Mouse (Mus musculus) midbrain, embryonic 15.5 days (tissue): ENCODE measurements at regions not wholly inside any gene's neighbourhood (a gene's known extent, or its start where the extent isn't known, plus 50 kb on each side); places are given as distances from the start of the nearest gene placed in this dataset.

Source experiments
- ATAC-seq: fragments of 200-750 bp; cut with Nextera tagmentation; replicated peaks from 2 replicates; pipeline ENCODE4 v1.8.0; 2017; ENCODE audit warnings: moderate TSS enrichment
- H3K27ac ChIP-seq: fragments of 300-500 bp; sonication (generic); 2 replicates; pipeline ENCODE4 v1.5.1; 2015; ENCODE audit warnings: mild to moderate bottlenecking, inconsistent platforms
- H3K27me3 ChIP-seq: fragments of 300-500 bp; sonication (generic); replicated peaks from 2 replicates; pipeline ENCODE4 v1.6.1; 2015; ENCODE audit warnings: inconsistent platforms
- H3K36me3 ChIP-seq: fragments of 300-500 bp; sonication (generic); replicated peaks from 2 replicates; pipeline ENCODE4 v1.6.1; 2015; ENCODE audit warnings: inconsistent platforms
- H3K4me1 ChIP-seq: fragments of 300-500 bp; sonication (generic); 2 replicates; pipeline ENCODE4 v1.6.1; 2015; ENCODE audit warnings: inconsistent platforms
- H3K4me2 ChIP-seq: fragments of 300-500 bp; sonication (generic); 2 replicates; pipeline ENCODE4 v1.6.1; 2015; ENCODE audit warnings: inconsistent platforms, mild to moderate bottlenecking, moderate library complexity
- H3K4me3 ChIP-seq: fragments of 300-500 bp; sonication (generic); 2 replicates; pipeline ENCODE4 v1.5.1; 2015; ENCODE audit warnings: mild to moderate bottlenecking, inconsistent platforms
- H3K9ac ChIP-seq: fragments of 300-500 bp; sonication (generic); 2 replicates; pipeline ENCODE4 v1.6.1; 2015; ENCODE audit warnings: mild to moderate bottlenecking, inconsistent platforms
- H3K9me3 ChIP-seq: fragments of 300-500 bp; sonication (generic); 2 replicates; pipeline ENCODE4 v1.6.1; 2016; ENCODE audit warnings: inconsistent platforms
- WGBS: fragments of 180-500 bp; shearing (Covaris S2); methylation state at CpG from one replicate; pipeline ENCODE4 v1.1.7; 2015; ENCODE audit warnings: mixed read lengths; 5-methylcytosine and 5-hydroxymethylcytosine counted together

DNA sequence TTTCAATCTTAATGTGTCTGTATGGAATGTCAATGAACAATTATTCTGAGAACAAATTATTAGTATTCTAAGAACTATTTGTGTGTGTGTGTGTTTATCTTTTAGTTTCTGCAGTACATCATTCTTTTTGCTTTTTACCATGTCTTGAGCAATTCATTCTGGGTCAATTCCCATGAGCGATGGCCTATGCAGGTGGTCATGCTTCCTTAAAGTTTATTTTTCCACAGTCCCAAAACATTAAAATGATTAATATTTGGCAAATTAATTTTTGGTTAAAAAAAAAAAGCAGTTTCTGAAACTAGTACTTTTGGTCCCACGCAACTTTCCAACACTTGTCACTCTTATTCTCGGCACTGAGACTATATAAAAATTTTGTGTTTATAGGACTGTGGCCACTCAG, 416.8 kb upstream of the Rgmb start:
- ATAC-seq: no peak
- Histone ChIP-seq H3K9me3 (no peaks in the 10 kb centered on the region), H3K27me3 (no peaks in the 10 kb centered on the region), H3K36me3 (no peaks in the 10 kb centered on the region), H3K4me3 (no peak overlapping the region), H3K9ac (no peak overlapping the region), H3K27ac (no peak overlapping the region), H3K4me1 (no peaks in the 10 kb centered on the region), H3K4me2 (no peak overlapping the region)
- 96% methylated on average over 3 of the region's 3 CpGs for WGBS

- no peak overlapping the region for H3K4me3 ChIP-seq
- H3K27ac ChIP-seq: no peak overlapping the region
- WGBS: 73% methylated on average over 2 of the region's 2 CpGs
- H3K36me3 ChIP-seq: no peaks in the 10 kb centered on the region
- H3K9me3 ChIP-seq: no peaks in the 10 kb centered on the region
- no peaks in the 10 kb centered on the region for H3K27me3 ChIP-seq
- H3K4me2 ChIP-seq: no peak overlapping the region
- no peak overlapping the region for H3K9ac ChIP-seq
- H3K4me1 ChIP-seq: no peaks in the 10 kb centered on the region
- no peak for ATAC-seq
These were observed 390.4 kb upstream of the Rgmb start for GRCm38 (mm10) chr17:16221253-16221652.

DNA sequence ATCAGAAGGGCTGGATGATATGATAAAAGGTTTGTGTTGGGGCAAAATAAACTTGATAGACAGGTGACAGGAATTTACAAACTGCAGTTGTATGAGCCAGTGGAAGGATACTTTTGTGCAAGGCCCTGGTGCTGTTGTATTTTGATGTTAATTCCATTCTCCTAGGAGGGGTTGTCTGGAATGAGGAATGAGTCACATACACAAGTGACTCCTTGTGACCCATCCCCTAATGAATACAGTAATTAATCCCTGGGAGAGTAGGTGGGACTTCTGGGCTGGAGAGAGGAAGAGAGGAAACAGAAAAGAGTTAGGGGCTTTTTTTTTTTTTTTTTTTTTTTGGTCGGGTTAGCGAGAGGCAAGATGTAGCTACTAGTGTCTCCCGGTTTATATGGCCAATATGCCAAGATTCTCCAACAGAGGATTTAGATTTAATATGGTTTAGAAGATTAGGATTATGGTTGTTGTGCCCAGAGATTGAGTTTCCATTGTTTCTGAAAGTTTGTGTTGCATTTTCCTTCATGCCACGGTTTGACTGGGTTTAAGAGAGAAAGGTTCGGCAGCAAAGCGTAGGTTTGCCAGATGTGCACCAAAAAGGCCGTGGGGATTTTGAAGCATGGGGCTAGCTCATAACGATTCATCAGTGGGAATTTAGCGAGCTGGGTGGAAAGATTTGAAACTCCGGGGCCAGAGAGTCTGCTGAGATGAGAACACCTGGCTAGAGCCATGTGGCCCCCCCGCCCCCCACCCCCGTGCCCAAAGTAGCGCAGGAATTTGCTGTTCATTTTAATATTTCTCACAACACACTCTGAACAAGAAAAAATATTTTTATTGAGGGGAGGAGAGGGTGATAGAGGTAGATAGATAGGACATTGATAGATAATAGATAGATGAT, 389.1 kb upstream of the Rgmb start:
- 83% methylated on average over 13 of the region's 13 CpGs for WGBS
- H3K4me1 ChIP-seq: no peaks in the 10 kb centered on the region
- no peaks in the 10 kb centered on the region for H3K36me3 ChIP-seq
- no peaks in the 10 kb centered on the region for H3K27me3 ChIP-seq
- no peak overlapping the region for H3K27ac ChIP-seq
- no peak overlapping the region for H3K9ac ChIP-seq
- H3K4me2 ChIP-seq: no peak overlapping the region
- no peak for ATAC-seq
- no peak overlapping the region for H3K4me3 ChIP-seq
- H3K9me3 ChIP-seq: no peaks in the 10 kb centered on the region

GRCm38 (mm10) chr17:16218623-16219022, 387.8 kb upstream of the Rgmb start:
- no peak overlapping the region for H3K4me3 ChIP-seq
- ATAC-seq: no peak
- WGBS: 57% methylated on average over 2 of the region's 2 CpGs

DNA sequence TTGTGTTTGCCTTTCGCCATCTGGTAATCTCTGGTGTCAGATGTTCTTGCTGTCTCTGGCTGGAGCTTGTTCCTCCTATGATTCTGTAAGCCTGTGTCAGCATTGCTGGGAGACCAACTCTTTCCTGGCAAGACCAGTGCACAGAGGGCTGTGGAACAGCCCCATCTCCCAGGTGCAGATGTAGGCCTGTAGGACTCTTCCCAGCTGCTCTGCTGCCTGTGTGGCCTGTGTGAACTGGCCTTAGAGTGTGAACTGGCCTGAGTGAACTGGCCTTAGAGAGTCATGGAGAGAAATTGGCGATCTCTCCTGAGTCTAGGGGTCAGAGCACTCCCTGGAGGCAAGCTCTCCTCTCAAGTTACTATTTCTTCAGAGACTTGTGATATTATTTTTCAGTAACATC, 386.0 kb upstream of the Rgmb start:
- H3K27ac ChIP-seq: no peak overlapping the region
- ATAC-seq: no peak
- 80% methylated on average over 2 of the region's 2 CpGs for WGBS
- no peaks in the 10 kb centered on the region for H3K4me1 ChIP-seq
- no peak overlapping the region for H3K4me3 ChIP-seq
- H3K36me3 ChIP-seq: no peaks in the 10 kb centered on the region
- H3K27me3 ChIP-seq: no peaks in the 10 kb centered on the region
- no peak overlapping the region for H3K9ac ChIP-seq
- no peak overlapping the region for H3K4me2 ChIP-seq
- no peaks in the 10 kb centered on the region for H3K9me3 ChIP-seq

More at GRCm38 (mm10) chr17:16218623-16219022, 387.8 kb upstream of the Rgmb start:
- Histone ChIP-seq H3K27ac (no peak overlapping the region), H3K4me2 (no peak overlapping the region), H3K4me1 (no peaks in the 10 kb centered on the region), H3K9me3 (no peaks in the 10 kb centered on the region), H3K27me3 (no peaks in the 10 kb centered on the region), H3K36me3 (no peaks in the 10 kb centered on the region), H3K9ac (no peak overlapping the region)

DNA sequence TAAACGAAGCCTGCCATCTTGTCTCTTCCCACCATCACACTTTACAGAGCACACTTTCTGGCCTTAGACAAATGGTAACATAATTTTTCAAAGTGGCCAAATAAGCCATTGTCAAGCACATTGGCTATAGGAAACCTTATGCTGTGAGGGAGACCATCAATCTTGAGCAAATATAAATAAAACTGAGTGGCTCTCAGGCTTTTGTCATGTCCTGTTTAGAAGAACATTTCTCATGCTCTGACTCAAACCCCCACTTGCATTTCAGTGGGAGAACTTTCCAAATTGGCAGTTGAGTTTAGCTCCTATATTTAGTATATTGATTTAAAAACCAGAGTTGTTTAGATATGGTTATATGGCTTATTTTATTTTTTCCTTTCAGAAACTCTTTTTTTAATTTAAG, 362.8 kb upstream of the Rgmb start:
- ATAC-seq: no peak

DNA sequence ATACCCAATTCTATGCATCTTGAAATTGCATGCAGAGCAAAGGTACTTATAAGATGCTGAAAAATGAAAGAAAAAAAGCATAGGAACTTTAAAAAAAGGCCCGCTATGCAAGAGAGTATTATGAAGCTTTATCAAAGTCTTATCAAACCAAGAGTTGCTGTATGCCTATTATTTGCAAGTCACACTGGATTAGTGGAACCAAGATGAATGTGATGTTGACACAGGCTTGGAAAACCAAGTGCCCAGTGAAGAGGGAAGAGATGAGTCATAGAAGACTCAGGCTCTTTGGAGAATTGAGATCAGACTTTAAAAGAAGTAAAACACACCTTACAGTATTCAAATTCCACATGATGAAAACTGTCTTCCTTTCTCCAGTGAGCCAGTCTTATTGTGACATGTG, 350.0 kb upstream of the Rgmb start:
- Histone ChIP-seq H3K27me3 (no peaks in the 10 kb centered on the region), H3K36me3 (no peaks in the 10 kb centered on the region), H3K27ac (no peak overlapping the region), H3K9me3 (no peaks in the 10 kb centered on the region), H3K4me1 (no peaks in the 10 kb centered on the region), H3K4me2 (no peak overlapping the region), H3K9ac (no peak overlapping the region), H3K4me3 (no peak overlapping the region)
- WGBS: 96% methylated on average over 1 of the region's 1 CpGs
- ATAC-seq: no peak

More for the DNA sequence above, 362.8 kb upstream of the Rgmb start:
- H3K4me2 ChIP-seq: no peak overlapping the region
- H3K4me3 ChIP-seq: no peak overlapping the region
- WGBS: 90% methylated on average over 1 of the region's 1 CpGs
- H3K27me3 ChIP-seq: no peaks in the 10 kb centered on the region
- H3K9me3 ChIP-seq: no peaks in the 10 kb centered on the region
- no peaks in the 10 kb centered on the region for H3K36me3 ChIP-seq
- H3K4me1 ChIP-seq: no peaks in the 10 kb centered on the region
- no peak overlapping the region for H3K9ac ChIP-seq
- no peak overlapping the region for H3K27ac ChIP-seq

GRCm38 (mm10) chr17:16178102-16178501, 347.3 kb upstream of the Rgmb start:
- Histone ChIP-seq H3K9ac (no peak overlapping the region), H3K4me2 (no peak overlapping the region), H3K27me3 (no peaks in the 10 kb centered on the region), H3K9me3 (no peaks in the 10 kb centered on the region), H3K36me3 (no peaks in the 10 kb centered on the region), H3K4me1 (no peaks in the 10 kb centered on the region), H3K4me3 (no peak overlapping the region), H3K27ac (no peak overlapping the region)
- 88% methylated on average over 2 of the region's 2 CpGs for WGBS
- ATAC-seq: no peak

DNA sequence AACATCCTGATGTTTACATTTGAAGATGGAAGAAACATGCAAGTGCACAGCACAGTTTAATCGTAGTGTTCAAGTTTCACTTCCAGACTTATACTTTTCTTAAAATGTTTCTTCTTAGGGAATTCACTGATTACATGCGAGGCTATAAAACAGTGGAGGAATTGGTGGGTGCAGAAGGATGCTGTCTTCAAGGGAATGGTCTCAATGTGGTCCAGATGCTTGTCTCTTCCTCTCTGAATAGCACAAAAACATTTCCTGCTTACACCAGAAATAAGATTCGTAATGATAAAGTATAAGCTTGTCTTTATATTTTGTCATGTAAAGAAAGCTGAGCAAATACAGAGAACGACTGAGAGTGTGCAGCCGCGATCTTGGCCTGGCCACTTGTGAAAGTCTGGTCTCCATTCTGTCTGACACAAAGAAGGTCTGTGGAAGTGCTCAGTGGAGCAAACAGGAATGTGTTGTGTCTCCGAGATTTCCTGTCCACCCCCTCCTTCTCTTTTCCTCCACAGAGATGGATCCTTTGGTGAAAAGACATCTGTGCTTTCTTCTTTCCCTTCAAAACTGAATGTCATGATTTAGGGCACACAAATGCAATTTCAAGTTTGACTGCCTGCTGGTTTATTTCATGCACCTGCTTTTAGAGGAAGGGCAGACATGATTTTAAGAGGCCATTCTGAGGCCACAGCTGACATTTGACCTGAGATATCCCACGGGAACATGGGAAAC, 346.1 kb upstream of the Rgmb start:
- no peak overlapping the region for H3K4me3 ChIP-seq
- H3K27ac ChIP-seq: no peak overlapping the region
- WGBS: 41% methylated on average over 8 of the region's 8 CpGs
- no peak overlapping the region for H3K4me2 ChIP-seq
- no peaks in the 10 kb centered on the region for H3K27me3 ChIP-seq
- no peaks in the 10 kb centered on the region for H3K4me1 ChIP-seq
- no peak overlapping the region for H3K9ac ChIP-seq
- no peaks in the 10 kb centered on the region for H3K9me3 ChIP-seq
- ATAC-seq: no peak
- no peaks in the 10 kb centered on the region for H3K36me3 ChIP-seq

DNA sequence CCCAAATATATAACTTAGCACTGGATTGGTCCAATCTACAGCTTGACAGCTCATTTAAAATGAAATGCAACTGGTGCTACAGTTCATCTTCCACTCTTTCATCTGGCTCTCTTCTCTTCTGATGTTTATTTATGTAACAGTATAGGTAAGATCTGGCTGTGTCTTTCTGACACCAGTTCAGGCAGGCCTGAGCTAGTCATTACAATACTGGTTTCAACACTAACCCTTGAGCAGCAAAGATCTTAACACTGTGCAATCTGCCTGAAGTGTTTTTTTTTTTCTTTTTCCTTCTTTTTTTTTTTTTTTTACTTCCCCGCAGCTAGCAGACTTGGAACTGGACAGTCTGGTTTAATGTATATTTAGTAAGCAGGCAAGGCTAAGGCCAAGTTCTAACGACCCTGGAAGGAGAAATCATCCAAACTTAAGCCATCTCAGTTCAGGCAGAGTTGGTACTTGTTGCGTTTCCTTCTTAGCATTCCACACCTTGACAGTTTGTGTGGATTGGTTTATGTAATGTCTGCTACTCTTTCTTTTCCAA, 342.8 kb upstream of the Rgmb start:
- WGBS: 85% methylated on average over 3 of the region's 3 CpGs
- no peaks in the 10 kb centered on the region for H3K4me1 ChIP-seq
- no peak overlapping the region for H3K4me3 ChIP-seq
- H3K9ac ChIP-seq: no peak overlapping the region
- no peaks in the 10 kb centered on the region for H3K27me3 ChIP-seq
- H3K4me2 ChIP-seq: no peak overlapping the region
- no peaks in the 10 kb centered on the region for H3K36me3 ChIP-seq
- H3K9me3 ChIP-seq: no peaks in the 10 kb centered on the region
- no peak for ATAC-seq
- H3K27ac ChIP-seq: no peak overlapping the region

- no peaks in the 10 kb centered on the region for H3K4me1 ChIP-seq
- no peak for ATAC-seq
- no peaks in the 10 kb centered on the region for H3K9me3 ChIP-seq
These were observed 335.9 kb upstream of the Rgmb start for GRCm38 (mm10) chr17:16166731-16167130.

GRCm38 (mm10) chr17:16158119-16158518, 327.3 kb upstream of the Rgmb start:
- H3K36me3 ChIP-seq: no peaks in the 10 kb centered on the region
- H3K4me1 ChIP-seq: 0 out of 2 replicates have a peak, but pooled peaks cover 8% of the 10 kb centered on the region
- no peak overlapping the region for H3K9ac ChIP-seq
- ATAC-seq: no peak
- WGBS: 51% methylated on average over 3 of the region's 3 CpGs
- no peak overlapping the region for H3K4me2 ChIP-seq
- no peak overlapping the region for H3K4me3 ChIP-seq
- no peak overlapping the region for H3K27ac ChIP-seq
- no peaks in the 10 kb centered on the region for H3K27me3 ChIP-seq
- H3K9me3 ChIP-seq: no peaks in the 10 kb centered on the region

More at GRCm38 (mm10) chr17:16166731-16167130, 335.9 kb upstream of the Rgmb start:
- 79% methylated on average over 2 of the region's 2 CpGs for WGBS
- H3K4me3 ChIP-seq: no peak overlapping the region
- H3K9ac ChIP-seq: no peak overlapping the region
- H3K4me2 ChIP-seq: no peak overlapping the region
- H3K36me3 ChIP-seq: no peaks in the 10 kb centered on the region
- no peaks in the 10 kb centered on the region for H3K27me3 ChIP-seq
- no peak overlapping the region for H3K27ac ChIP-seq
